Mouse (Mus musculus) bone marrow macrophage, adult 2 months (primary cell): ENCODE results near the gene Grasp.

Source experiments
- CTCF ChIP-seq: IDR thresholded peaks from 2 replicates; pipeline ENCODE4 v1.5.1; 2012; ENCODE audit warnings: low read depth, mild to moderate bottlenecking, low read length, moderate library complexity
- POLR2A ChIP-seq: IDR thresholded peaks from 2 replicates; pipeline ENCODE4 v1.6.1; 2012; ENCODE audit warnings: mild to moderate bottlenecking, low read depth, low read length, borderline replicate concordance

DNA sequence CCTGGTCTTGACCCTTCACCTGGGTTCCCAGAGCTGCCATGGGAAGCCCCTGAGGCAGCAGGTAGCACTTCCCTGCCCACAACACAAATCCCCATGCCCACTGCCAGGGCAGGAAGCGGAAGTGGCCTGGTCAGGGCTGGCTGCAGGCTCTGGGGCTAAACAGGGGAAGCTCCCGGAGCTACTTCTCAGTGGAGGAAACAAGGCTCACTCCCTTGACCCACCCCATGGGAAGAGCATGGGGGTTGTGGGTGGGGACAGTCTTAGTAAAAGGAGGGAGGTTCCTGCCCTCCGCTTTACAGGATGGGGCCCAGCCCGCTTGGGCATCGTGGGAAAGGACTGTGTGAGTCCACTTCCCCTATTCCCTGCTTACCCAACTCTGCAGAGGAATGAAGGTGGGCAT lies 38.5 kb downstream of the Grasp start:
- TF ChIP-seq CTCF (no peak), POLR2A (no peak)
